Mouse (Mus musculus) testis, postnatal 10 days (tissue): ENCODE data around the gene Exosc5.

ENCODE experiments used
- DNase-seq: peaks from one replicate; pipeline ENCODE4 v3.0.0; 2021; ENCODE audit warnings: low spot score

Gene Exosc5

GRCm38 (mm10) chr7:25680514-25681258, 21.7 kb downstream of the Exosc5 start, which contains the start of gene B9d2:
Gene B9d2 (plus strand): TSS chr7:25680780.
- DNase-seq = peak; percentile 98

DNA sequence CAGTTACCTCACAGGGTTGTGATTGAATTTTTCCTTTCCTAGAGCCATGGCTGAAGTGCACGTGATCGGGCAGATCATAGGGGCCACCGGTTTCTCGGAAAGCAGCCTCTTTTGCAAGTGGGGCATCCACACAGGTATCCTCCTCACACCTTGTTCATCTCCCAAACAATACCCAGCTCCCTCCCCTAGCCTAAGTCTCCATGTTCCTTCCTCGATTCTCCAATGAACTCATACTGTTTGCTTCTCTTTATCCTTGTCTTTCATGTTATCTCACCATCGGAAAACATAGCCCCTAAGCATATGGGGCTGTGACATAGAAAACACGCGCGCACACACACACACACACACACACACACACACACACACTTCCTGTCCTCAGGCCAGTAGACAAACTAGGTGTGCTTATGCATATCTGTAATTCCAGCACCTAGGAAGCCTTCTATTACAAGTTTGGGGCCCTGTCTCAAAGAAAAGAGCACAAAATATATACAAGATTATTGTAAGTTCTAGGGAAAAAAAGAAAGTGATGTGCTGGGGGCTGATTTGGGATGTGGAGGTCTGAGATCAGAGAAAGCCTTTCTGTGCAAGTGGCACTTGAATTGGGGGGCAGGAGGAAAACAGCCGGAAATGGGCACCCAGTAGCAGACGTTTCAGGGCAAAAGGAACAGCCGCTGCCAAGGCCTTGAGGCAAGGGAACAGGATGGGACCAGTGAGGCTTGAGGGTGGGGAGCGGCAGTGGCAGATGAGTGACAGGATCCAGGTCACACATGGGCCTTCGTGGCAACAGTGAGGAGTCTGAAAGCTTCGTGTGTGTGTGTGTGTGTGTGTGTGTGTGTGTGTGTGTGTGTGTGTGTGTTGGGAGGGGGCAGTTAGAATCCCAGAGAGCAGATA, 22.6 kb downstream of the Exosc5 start:
- no peak for DNase-seq

DNA sequence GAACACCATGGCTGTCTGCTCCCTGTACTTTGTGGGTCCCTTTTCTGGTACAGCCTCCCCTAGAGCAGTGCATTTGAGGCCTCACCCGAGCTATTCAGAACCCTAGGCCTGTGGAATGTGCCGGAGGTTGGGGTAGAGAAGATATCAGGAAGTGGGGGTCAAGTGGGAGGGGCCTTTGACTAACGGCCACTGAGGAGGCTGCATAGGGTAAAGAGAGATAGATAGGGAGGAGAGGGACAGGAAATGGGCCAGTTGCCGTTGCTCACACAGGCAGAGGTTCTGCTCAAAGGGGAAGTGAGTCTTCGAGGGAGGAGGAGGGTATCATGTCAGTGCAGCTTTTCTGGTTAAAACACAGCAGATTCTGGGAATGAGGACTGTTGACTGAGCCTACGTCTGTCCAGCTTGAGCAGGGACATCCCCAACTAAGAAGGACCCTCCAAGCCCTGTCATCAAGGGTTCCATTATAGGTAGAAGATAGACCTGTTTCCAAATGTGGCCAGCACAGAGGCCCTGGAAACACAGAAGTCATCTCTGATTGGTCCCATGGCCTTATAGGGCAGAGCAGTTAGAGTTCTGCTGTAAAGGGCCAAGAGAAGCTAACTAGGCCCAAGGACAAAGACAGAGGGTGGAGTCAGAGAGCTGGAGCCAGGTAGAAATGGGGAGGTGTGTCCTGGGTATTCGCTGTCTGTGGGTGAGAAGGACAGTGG, 24.7 kb downstream of the Exosc5 start:
- no peak for DNase-seq

- DNase-seq = no peak
These were observed 25.7 kb downstream of the Exosc5 start for GRCm38 (mm10) chr7:25684659-25685058.

- DNase-seq = no peak
These were observed 27.0 kb downstream of the Exosc5 start for GRCm38 (mm10) chr7:25685926-25686470.

GRCm38 (mm10) chr7:25686680-25687531, 27.9 kb downstream of the Exosc5 start, which contains the start of gene Tgfb1:
Gene Tgfb1 (plus strand): TSS chr7:25687002.
- DNase-seq = peak; percentile 87

DNA sequence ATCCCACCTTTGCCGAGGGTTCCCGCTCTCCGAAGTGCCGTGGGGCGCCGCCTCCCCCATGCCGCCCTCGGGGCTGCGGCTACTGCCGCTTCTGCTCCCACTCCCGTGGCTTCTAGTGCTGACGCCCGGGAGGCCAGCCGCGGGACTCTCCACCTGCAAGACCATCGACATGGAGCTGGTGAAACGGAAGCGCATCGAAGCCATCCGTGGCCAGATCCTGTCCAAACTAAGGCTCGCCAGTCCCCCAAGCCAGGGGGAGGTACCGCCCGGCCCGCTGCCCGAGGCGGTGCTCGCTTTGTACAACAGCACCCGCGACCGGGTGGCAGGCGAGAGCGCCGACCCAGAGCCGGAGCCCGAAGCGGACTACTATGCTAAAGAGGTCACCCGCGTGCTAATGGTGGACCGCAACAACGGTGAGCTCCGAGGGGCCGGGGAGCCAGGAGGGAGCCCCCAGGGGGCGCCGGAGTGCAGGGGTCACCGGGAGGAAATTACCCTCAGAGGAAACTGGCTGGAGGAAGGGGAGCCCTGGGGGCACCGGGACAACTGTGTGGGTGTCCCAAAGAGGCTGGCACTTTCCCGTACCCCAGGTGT, 28.9 kb downstream of the Exosc5 start:
- DNase-seq = peak; percentile 80

- peak; percentile 81 for DNase-seq
These were observed 30.0 kb downstream of the Exosc5 start for GRCm38 (mm10) chr7:25688810-25689586.

DNA sequence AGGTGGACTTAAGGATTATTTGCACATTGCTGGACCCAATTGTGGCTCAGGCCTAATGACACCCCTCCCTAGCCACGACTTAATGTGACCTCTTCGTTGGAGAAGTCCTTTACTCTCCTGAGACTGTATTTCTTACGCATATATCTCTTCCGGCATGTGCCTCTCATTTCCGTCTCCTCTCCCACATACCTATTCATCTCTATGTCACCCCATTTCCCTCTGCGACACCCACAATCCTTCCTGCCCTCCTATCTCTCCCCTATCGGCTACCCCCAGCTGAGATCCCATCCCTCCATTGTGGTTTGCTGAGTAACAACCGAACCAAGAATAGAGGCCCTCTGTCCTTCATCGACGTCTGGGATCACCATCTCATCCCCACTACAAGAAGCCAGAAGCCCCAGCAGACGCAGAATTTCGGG, 30.6 kb downstream of the Exosc5 start:
- no peak for DNase-seq

- DNase-seq = no peak
These were observed 31.1 kb downstream of the Exosc5 start for GRCm38 (mm10) chr7:25690051-25690450.

GRCm38 (mm10) chr7:25694104-25694503, 35.1 kb downstream of the Exosc5 start:
- DNase-seq = no peak

DNA sequence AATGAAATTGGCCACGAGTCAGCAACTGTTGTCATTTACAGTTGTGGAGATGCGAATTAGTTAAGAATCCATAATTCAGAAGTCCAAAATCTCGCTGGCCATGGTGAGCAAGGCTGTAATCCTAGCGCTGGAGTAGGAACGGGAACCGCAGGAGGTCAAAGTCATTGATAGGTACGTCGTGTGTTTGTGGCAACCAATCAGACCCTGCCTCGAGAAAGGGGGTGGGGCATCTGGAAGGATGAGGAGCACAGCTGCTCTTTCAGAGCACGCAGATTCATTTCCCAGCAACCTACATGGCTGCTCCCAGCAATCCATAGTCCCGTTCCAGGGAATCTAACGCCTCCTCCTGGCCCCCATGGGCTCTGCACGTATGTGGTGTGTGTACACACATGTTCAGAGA, 40.9 kb downstream of the Exosc5 start:
- DNase-seq = no peak

DNA sequence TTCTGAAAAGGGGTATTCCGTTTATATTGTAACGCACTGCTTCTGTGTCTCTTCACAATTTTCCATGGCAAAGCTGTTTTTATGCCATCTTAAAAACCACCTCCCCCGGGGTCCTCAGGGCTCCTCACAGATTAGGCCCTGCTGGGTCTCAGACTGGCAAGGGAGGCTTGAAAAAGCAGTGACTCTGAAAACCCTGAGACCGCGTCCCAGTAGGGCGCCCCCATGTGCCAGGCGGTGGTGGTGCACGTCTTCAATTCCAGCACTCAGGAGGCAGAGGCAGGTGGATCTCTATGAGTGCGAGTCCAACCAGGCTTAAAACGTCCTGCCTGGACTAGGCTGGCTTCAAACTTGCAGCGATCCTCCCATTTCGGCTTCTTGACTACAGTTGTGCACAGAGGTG, 41.8 kb downstream of the Exosc5 start:
- DNase-seq = no peak

- DNase-seq = no peak
These were observed 43.4 kb downstream of the Exosc5 start for GRCm38 (mm10) chr7:25702350-25702749.

DNA sequence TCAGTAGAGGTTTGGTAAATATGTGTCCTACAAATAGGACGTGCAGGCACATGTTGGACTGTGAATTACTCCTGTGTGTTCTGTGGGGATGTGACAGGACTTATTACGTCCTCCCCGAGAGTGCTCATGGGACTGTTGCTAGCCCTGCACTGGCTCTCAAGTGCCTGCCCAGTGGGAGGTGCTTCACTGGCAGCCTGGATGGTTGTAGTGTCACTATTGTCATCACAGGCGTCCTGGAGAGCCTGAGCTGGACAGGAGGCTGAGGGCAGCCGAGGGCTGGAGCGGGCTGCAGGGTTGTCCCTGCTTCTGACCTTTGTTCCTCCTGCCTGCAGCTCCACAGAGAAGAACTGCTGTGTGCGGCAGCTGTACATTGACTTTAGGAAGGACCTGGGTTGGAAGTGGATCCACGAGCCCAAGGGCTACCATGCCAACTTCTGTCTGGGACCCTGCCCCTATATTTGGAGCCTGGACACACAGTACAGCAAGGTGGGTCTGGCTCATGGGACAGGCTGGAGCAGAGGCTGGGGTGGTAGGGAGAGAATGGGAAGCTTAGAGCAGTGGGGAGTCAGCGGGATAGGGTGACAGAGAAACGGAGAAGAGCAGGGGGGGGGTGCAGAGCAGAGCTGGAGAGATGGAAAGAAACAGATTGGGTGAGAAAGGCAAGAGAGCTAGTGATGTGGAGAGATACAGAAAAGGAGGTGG, 45.0 kb downstream of the Exosc5 start:
- DNase-seq = no peak

GRCm38 (mm10) chr7:25704716-25705364, 45.9 kb downstream of the Exosc5 start:
- no peak for DNase-seq

GRCm38 (mm10) chr7:25705801-25706251, 46.9 kb downstream of the Exosc5 start:
- DNase-seq = no peak

- no peak for DNase-seq
These were observed 47.7 kb downstream of the Exosc5 start for GRCm38 (mm10) chr7:25706578-25707170.
